Comparison of ENCODE assay signal across 9 mouse cellular contexts in genomic region chr19:6920741-6921636, GRCm38 (mm10). TPM values are rescaled to one million over a fixed set of nuclear protein-coding genes. Genes with fewer than 3 reads are reported as not detected.
DNase-seq lines count a peak whose midpoint lies in the region; ATAC-seq and TF ChIP-seq lines count a peak whose summit lies in the region.
"Had no signal": no experiment of that assay in that cellular context is flagged by ENCODE, and none has a peak within 500 bp of the region (broad histone marks: within the 10 kb centered on the region; RNA-seq: fewer than 3 reads in every experiment).

No protein-coding gene starts in this region.

- peak; percentile 0; the same call in 1 of the 2 replicates for ATAC-seq in kidney, postnatal 0 days (replicated peaks; ENCODE audit: low FRiP score, low read depth)
- no peak for ATAC-seq in stomach, embryonic 15.5 days (ENCODE audit: insufficient read depth, low FRiP score, low read depth)

- peak; percentile 51 for DNase-seq in 3T3-L1 (ENCODE audit: low read depth, low spot score)
- peak; percentile 86 for DNase-seq in A20 (ENCODE audit: low read depth, low spot score)
- DNase-seq in cerebellum, adult 9-11 months = peak; percentile 88
- DNase-seq in heart, adult 8-10 months (ENCODE audit: low spot score) = peak; percentile 39
- DNase-seq in kidney, postnatal 0 days (ENCODE audit: low spot score) = no peak
- DNase-seq in urinary bladder, postnatal 25 days (ENCODE audit: low spot score) = no peak

- no peaks in the 10 kb centered on the region for H3K36me3 ChIP-seq in kidney, postnatal 0 days (ENCODE audit: insufficient read depth, low read length)
- peaks cover 11% of the 10 kb centered on the region; the same call in 1 of the 2 replicates for H3K36me3 ChIP-seq in macrophage (ENCODE audit: inconsistent target)
- H3K36me3 ChIP-seq in stomach, embryonic 15.5 days = no peaks in the 10 kb centered on the region

- peak overlapping the region; percentile 77 for H3K4me3 ChIP-seq in kidney, postnatal 0 days (replicated peaks; ENCODE audit: low read depth, low read length)
- H3K4me3 ChIP-seq in macrophage (ENCODE audit: inconsistent target) = peak overlapping the region; percentile 85
- peak overlapping the region; percentile 75 for H3K4me3 ChIP-seq in stomach, embryonic 15.5 days (replicated peaks)

- H3K79me2 ChIP-seq in macrophage (ENCODE audit: inconsistent target) = peaks cover 53% of the 10 kb centered on the region

- WGBS in kidney, postnatal 0 days = 1% methylated on average over 44 of the region's 48 CpGs
- 1% methylated on average over 28 of the region's 48 CpGs for WGBS in macrophage (ENCODE audit: missing documents)
- 2% methylated on average over 47 of the region's 48 CpGs for WGBS in stomach, embryonic 15.5 days

- H3K27me3 ChIP-seq in kidney, postnatal 0 days (ENCODE audit: insufficient read depth, low read length) = peaks cover 12% of the 10 kb centered on the region
- H3K27me3 ChIP-seq in stomach, embryonic 15.5 days (replicated peaks) = peaks cover 32% of the 10 kb centered on the region

- H3K4me1 ChIP-seq in kidney, postnatal 0 days (replicated peaks; ENCODE audit: insufficient read depth, low read length) = peaks cover 9% of the 10 kb centered on the region
- H3K4me1 ChIP-seq in stomach, embryonic 15.5 days = peaks cover 42% of the 10 kb centered on the region

- peak overlapping the region; percentile 92 for H3K27ac ChIP-seq in kidney, postnatal 0 days
- H3K27ac ChIP-seq in macrophage = peak overlapping the region; percentile 72
- peak overlapping the region; percentile 91 for H3K27ac ChIP-seq in stomach, embryonic 15.5 days

- peak; percentile 34; the same call in 1 of the 2 replicates for TF ChIP-seq CTCF in kidney, postnatal 0 days (IDR thresholded peaks at IDR 0.05; ENCODE audit: low read depth)

- H3K9me3 ChIP-seq in kidney, postnatal 0 days (replicated peaks; ENCODE audit: low read length) = no peaks in the 10 kb centered on the region
- H3K9me3 ChIP-seq in stomach, embryonic 15.5 days = no peaks in the 10 kb centered on the region

- peak overlapping the region; percentile 85 for H3K9ac ChIP-seq in kidney, postnatal 0 days (ENCODE audit: low read depth, low read length)
- peak overlapping the region; percentile 63 for H3K9ac ChIP-seq in stomach, embryonic 15.5 days

- peak overlapping the region; percentile 97 for H3K4me2 ChIP-seq in kidney, postnatal 0 days (ENCODE audit: low read length)
- H3K4me2 ChIP-seq in stomach, embryonic 15.5 days = peak overlapping the region; percentile 88

RNA-seq across cellular contexts. Expression of gene Esrra, which starts 0.6 kb away (rescaled TPM):
- 100 to 1,000 TPM; 153 to 180 (median 168) TPM for total RNA-seq in heart, adult 8-10 months (2022)
- polyA plus RNA-seq in kidney, postnatal 0 days (2015; fragmentation: Nextera tagmentation; extraction: Ambion mirVana) = 22.7 and 23.0 TPM in 2 replicates
- total RNA-seq in macrophage (2018; cell fraction: chromatin; rRNA removed) = 100 to 1,000 TPM in 19 of 26 experiments, 10 to 100 TPM in 7; 69.4 to 227 (median 145) TPM
- total RNA-seq in macrophage (2018; cell fraction: cytosol; rRNA removed) = 10 to 100 TPM; 19.1 to 43.0 (median 29.9) TPM
- 100 to 1,000 TPM in 3 of 26 experiments, 10 to 100 TPM in 23; 55.8 to 110 (median 84.3) TPM for total RNA-seq in macrophage (2018; cell fraction: nucleus; rRNA removed)
- 11.0 to 32.7 TPM (median 31.3 TPM) in 3 replicates for polyA plus RNA-seq in macrophage (2018)
- 17.1 and 18.8 TPM in 2 replicates for polyA plus RNA-seq in stomach, embryonic 15.5 days (2015; fragmentation: Nextera tagmentation; extraction: Ambion mirVana)

RNA-seq across cellular contexts. Expression of gene Catsperz, which starts 4.2 kb away (rescaled TPM):
- total RNA-seq in heart, adult 8-10 months (2022) = not detected
- polyA plus RNA-seq in kidney, postnatal 0 days (2015; fragmentation: Nextera tagmentation; extraction: Ambion mirVana) = 3.9 and 4.0 TPM in 2 replicates
- not detected for total RNA-seq in macrophage (2018; cell fraction: chromatin; rRNA removed)
- total RNA-seq in macrophage (2018; cell fraction: cytosol; rRNA removed) = not detected
- not detected for total RNA-seq in macrophage (2018; cell fraction: nucleus; rRNA removed)
- not detected in 3 replicates for polyA plus RNA-seq in macrophage (2018)
- 1.6 TPM in 2 replicates for polyA plus RNA-seq in stomach, embryonic 15.5 days (2015; fragmentation: Nextera tagmentation; extraction: Ambion mirVana)
- total RNA-seq: hematopoietic stem cell, adult 5-6 weeks had no signal

RNA-seq across cellular contexts. Expression of gene Prdx5, which starts 11.1 kb away (rescaled TPM):
- total RNA-seq in heart, adult 8-10 months (2022) = 100 to 1,000 TPM; 620 to 842 (median 766) TPM
- polyA plus RNA-seq in kidney, postnatal 0 days (2015; fragmentation: Nextera tagmentation; extraction: Ambion mirVana) = 822 and 884 TPM in 2 replicates
- total RNA-seq in macrophage (2018; cell fraction: chromatin; rRNA removed) = 100 to 1,000 TPM in 14 of 26 experiments, 10 to 100 TPM in 12; 23.7 to 378 (median 132) TPM
- total RNA-seq in macrophage (2018; cell fraction: cytosol; rRNA removed) = 1,000 to 10,000 TPM in 6 of 26 experiments, 100 to 1,000 TPM in 20; 242 to 1,163 (median 634) TPM
- total RNA-seq in macrophage (2018; cell fraction: nucleus; rRNA removed) = 100 to 1,000 TPM in 22 of 26 experiments, 10 to 100 TPM in 4; 59.1 to 620 (median 234) TPM
- 147 to 393 TPM (median 352 TPM) in 3 replicates for polyA plus RNA-seq in macrophage (2018)
- polyA plus RNA-seq in stomach, embryonic 15.5 days (2015; fragmentation: Nextera tagmentation; extraction: Ambion mirVana) = 228 and 279 TPM in 2 replicates

RNA-seq across cellular contexts. Expression of gene Trmt112, which starts 11.5 kb away (rescaled TPM):
- 10 to 100 TPM; 29.9 to 49.7 (median 39.7) TPM for total RNA-seq in heart, adult 8-10 months (2022)
- polyA plus RNA-seq in kidney, postnatal 0 days (2015; fragmentation: Nextera tagmentation; extraction: Ambion mirVana) = 137 and 142 TPM in 2 replicates
- 10 to 100 TPM; 15.0 to 55.4 (median 28.3) TPM for total RNA-seq in macrophage (2018; cell fraction: chromatin; rRNA removed)
- 100 to 1,000 TPM in 1 of 26 experiments, 10 to 100 TPM in 25; 50.6 to 102 (median 84.3) TPM for total RNA-seq in macrophage (2018; cell fraction: cytosol; rRNA removed)
- 100 to 1,000 TPM in 1 of 26 experiments, 10 to 100 TPM in 25; 23.1 to 102 (median 67.4) TPM for total RNA-seq in macrophage (2018; cell fraction: nucleus; rRNA removed)
- polyA plus RNA-seq in macrophage (2018) = 70.0 to 96.1 TPM (median 81.1 TPM) in 3 replicates
- 130 and 135 TPM in 2 replicates for polyA plus RNA-seq in stomach, embryonic 15.5 days (2015; fragmentation: Nextera tagmentation; extraction: Ambion mirVana)

RNA-seq across cellular contexts. Expression of gene Kcnk4, which starts 13.3 kb away (rescaled TPM):
- not detected for total RNA-seq in heart, adult 8-10 months (2022)
- 0.46 and 0.69 TPM in 2 replicates for polyA plus RNA-seq in kidney, postnatal 0 days (2015; fragmentation: Nextera tagmentation; extraction: Ambion mirVana)
- not detected for total RNA-seq in macrophage (2018; cell fraction: chromatin; rRNA removed)
- not detected for total RNA-seq in macrophage (2018; cell fraction: cytosol; rRNA removed)
- not detected for total RNA-seq in macrophage (2018; cell fraction: nucleus; rRNA removed)
- not detected in 3 replicates for polyA plus RNA-seq in macrophage (2018)
- polyA plus RNA-seq in stomach, embryonic 15.5 days (2015; fragmentation: Nextera tagmentation; extraction: Ambion mirVana) = 0.67 and 0.86 TPM in 2 replicates
- total RNA-seq: hematopoietic stem cell, adult 5-6 weeks had no signal

Comparison
In these comparisons a context has a peak if more than half of its experiments do, and no peak if none do; other contexts are left out.
1. DNase-seq: peak in 3T3-L1 (single experiment), A20 (single experiment), cerebellum, adult 9-11 months (single experiment) and heart, adult 8-10 months (single experiment); none in kidney, postnatal 0 days (single experiment) and urinary bladder, postnatal 25 days (single experiment).
2. Peak in every context shown above with its lines, with median percentiles within 50 percentile points of each other: H3K27ac ChIP-seq and H3K4me3 ChIP-seq.